Mouse (Mus musculus): ENCODE measurements at regions not wholly inside any gene's neighbourhood (a gene's known extent, or its start where the extent isn't known, plus 50 kb on each side); places are given as distances from the start of the nearest gene placed in this dataset.

DNA sequence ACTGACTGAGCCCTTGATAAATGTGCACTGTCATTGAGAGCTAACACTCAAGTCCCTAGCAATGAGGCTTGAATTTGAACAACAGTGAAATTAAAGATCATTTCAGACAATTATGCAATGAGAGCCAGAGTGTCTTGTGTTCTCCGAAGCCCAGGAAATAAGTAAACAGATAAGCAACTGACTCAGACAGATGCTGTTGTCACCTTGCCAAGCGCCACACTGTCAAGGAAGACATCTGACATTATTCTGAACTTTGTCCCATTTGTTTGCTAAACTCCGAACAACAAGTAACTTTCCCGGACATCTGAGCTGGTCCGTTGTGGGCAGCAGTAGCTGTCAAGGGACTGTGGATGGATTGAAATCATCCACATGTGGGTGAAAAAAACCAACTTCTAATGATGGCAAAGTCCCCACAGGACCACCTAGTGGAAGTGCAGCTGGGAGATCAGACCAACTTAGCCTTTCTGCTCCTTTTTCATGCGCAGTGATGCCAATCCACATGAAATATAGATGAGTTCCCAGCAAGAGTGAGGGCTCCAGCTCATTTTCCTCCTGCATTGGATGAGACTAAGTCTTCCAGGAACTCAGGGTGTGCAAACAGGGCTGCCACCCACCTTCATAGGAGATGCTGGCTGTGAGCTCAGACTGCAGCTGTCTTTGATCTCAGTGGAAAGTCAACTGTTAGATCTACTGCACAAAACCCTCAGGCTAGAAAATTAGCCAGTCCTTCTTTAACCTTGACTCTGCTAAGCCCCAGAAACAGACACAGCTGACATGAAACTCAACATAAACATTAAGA lies 282.8 kb upstream of the Gria1 start:
- TF ChIP-seq CTCF (IDR thresholded peaks at IDR 0.05; ENCODE audit: insufficient read depth, low read depth, low read length) (no peak), POLR2A (IDR thresholded peaks at IDR 0.05; ENCODE audit: insufficient read depth, low read depth, low read length) (no peak)

All from olfactory bulb, adult 2 months (tissue).